Mouse (Mus musculus) T-helper 1 cell (primary cell): ENCODE data around the gene Spock2.
"Not testable (repeated sequence)": the region's sequence is repeated elsewhere in the genome, so short reads cannot be mapped to it uniquely, and the experiment has no call there.

ENCODE experiments used
- in situ Hi-C: fragments of 300-600 bp; cut with MboI, MseI; formaldehyde crosslinking; loops from one replicate; pipeline ENCODE4 v1.15.1; 2025; ENCODE audit warnings: high pct_unique_total_duplicates

The Spock2 gene

GRCm38 (mm10) chr10:60108321-60109111 is 2.5 kb downstream of the Spock2 start:
- in situ Hi-C loops = no loop called here

- in situ Hi-C loops = no loop called here
Observed at GRCm38 (mm10) chr10:60109336-60109735, 3.3 kb downstream of the Spock2 start.

- in situ Hi-C loops = no loop called here
Observed at GRCm38 (mm10) chr10:60109989-60110388, 4.0 kb downstream of the Spock2 start.

GRCm38 (mm10) chr10:60110908-60111475 is 5.0 kb downstream of the Spock2 start:
- in situ Hi-C loops = no loop called here

GRCm38 (mm10) chr10:60113965-60114690 is 8.1 kb downstream of the Spock2 start:
- in situ Hi-C loops = no loop called here

GRCm38 (mm10) chr10:60115345-60116185 is 9.5 kb downstream of the Spock2 start:
- in situ Hi-C loops = no loop called here

GRCm38 (mm10) chr10:60116997-60117396 is 11.0 kb downstream of the Spock2 start:
- in situ Hi-C loops = no loop called here

GRCm38 (mm10) chr10:60118464-60118863 is 12.4 kb downstream of the Spock2 start:
- in situ Hi-C loops = no loop called here

GRCm38 (mm10) chr10:60120630-60121029 is 14.6 kb downstream of the Spock2 start:
- in situ Hi-C loops = no loop called here

- in situ Hi-C loops = no loop called here
Observed at GRCm38 (mm10) chr10:60124078-60124477, 18.1 kb downstream of the Spock2 start.

- in situ Hi-C loops = no loop called here
Observed at GRCm38 (mm10) chr10:60125529-60126327, 19.7 kb downstream of the Spock2 start.

GRCm38 (mm10) chr10:60128287-60128686 is 22.3 kb downstream of the Spock2 start:
- in situ Hi-C loops = no loop called here

- in situ Hi-C loops = no loop called here
Observed at GRCm38 (mm10) chr10:60130504-60130903, 24.5 kb downstream of the Spock2 start.

GRCm38 (mm10) chr10:60133501-60133900 is 27.5 kb downstream of the Spock2 start:
- in situ Hi-C loops = no loop called here

- in situ Hi-C loops = no loop called here
Observed at GRCm38 (mm10) chr10:60134201-60134600, 28.2 kb downstream of the Spock2 start.

- in situ Hi-C loops = not testable (repeated sequence)
Observed at GRCm38 (mm10) chr10:60136010-60136409, 30.0 kb downstream of the Spock2 start.

GRCm38 (mm10) chr10:60136935-60137334 is 30.9 kb downstream of the Spock2 start:
- in situ Hi-C loops = no loop called here

GRCm38 (mm10) chr10:60138680-60139079 is 32.7 kb downstream of the Spock2 start:
- in situ Hi-C loops = no loop called here

GRCm38 (mm10) chr10:60140751-60141150 is 34.7 kb downstream of the Spock2 start:
- in situ Hi-C loops = no loop called here

GRCm38 (mm10) chr10:60141656-60142160 is 35.7 kb downstream of the Spock2 start:
- in situ Hi-C loops = no loop called here
